Comparison of ENCODE assay signal across 9 mouse cellular contexts in genomic region chr8:105470262-105470661, GRCm38 (mm10). TPM values are rescaled to one million over a fixed set of nuclear protein-coding genes. Genes with fewer than 3 reads are reported as not detected.
A peak's percentile ranks its signal among the peaks of the same experiment; 100 is the strongest.
DNase-seq lines count a peak whose midpoint lies in the region; ATAC-seq and TF ChIP-seq lines count a peak whose summit lies in the region.
"Had no signal": no experiment of that assay in that cellular context is flagged by ENCODE, and none has a peak within 500 bp of the region (broad histone marks: within the 10 kb centered on the region; RNA-seq: fewer than 3 reads in every experiment).

No protein-coding gene starts in this region.

- peak overlapping the region; percentile 53; the same call in 1 of the 2 replicates for H3K4me3 ChIP-seq in heart, adult 2 months
- no peak overlapping the region for H3K4me3 ChIP-seq in heart, embryonic 11.5 days (ENCODE audit: low read depth, low read length)
- peak overlapping the region; percentile 28 for H3K4me3 ChIP-seq in C2C12 (ENCODE audit: insufficient read depth, poor library complexity, severe bottlenecking)
- peak overlapping the region; percentile 40; the same call in 1 of the 2 replicates for H3K4me3 ChIP-seq in forebrain, embryonic 15.5 days

- H3K27me3 ChIP-seq in heart, adult 2 months (ENCODE audit: control insufficient read depth, insufficient read depth, low read length) = no peaks in the 10 kb centered on the region
- H3K27me3 ChIP-seq in heart, embryonic 11.5 days (ENCODE audit: control insufficient read depth, insufficient read depth, low read length) = peaks cover 18% of the 10 kb centered on the region
- no peaks in the 10 kb centered on the region for H3K27me3 ChIP-seq in C2C12 (ENCODE audit: control insufficient read depth, insufficient read depth, insufficient read length)
- peaks cover 7% of the 10 kb centered on the region; the same call in 1 of the 2 replicates for H3K27me3 ChIP-seq in forebrain, embryonic 15.5 days

- H3K4me2 ChIP-seq in heart, embryonic 11.5 days = no peak overlapping the region
- H3K4me2 ChIP-seq in forebrain, embryonic 15.5 days (replicated peaks) = peak overlapping the region; percentile 63

- intact Hi-C loops in heart, adult 2 months (cut with DNase I) = loop anchor here (2.0 kb wide), 2 partner anchors 15 to 55 kb away; no protein-coding TSS in a partner anchor

- no peak for TF ChIP-seq EP300 in heart, adult 2 months (IDR thresholded peaks at IDR 0.05; ENCODE audit: insufficient read depth, low read depth, low read length)

- peak overlapping the region; percentile 2 for H3ac ChIP-seq in C2C12 (ENCODE audit: control insufficient read depth, insufficient read length, low read depth)

- H3K9ac ChIP-seq in heart, adult 2 months (ENCODE audit: low read depth, low read length) = no peak overlapping the region
- no peak overlapping the region for H3K9ac ChIP-seq in heart, embryonic 11.5 days (ENCODE audit: low read depth, low read length)
- no peak overlapping the region for H3K9ac ChIP-seq in forebrain, embryonic 15.5 days (replicated peaks)

- H3K27ac ChIP-seq in heart, adult 2 months = peak overlapping the region; percentile 24
- H3K27ac ChIP-seq in heart, embryonic 11.5 days (ENCODE audit: low read depth, low read length) = no peak overlapping the region
- no peak overlapping the region for H3K27ac ChIP-seq in forebrain, embryonic 15.5 days (replicated peaks)

- ATAC-seq in heart, embryonic 11.5 days (replicated peaks; ENCODE audit: insufficient number of reproducible peaks, low FRiP score, low TSS enrichment) = no peak
- no peak for ATAC-seq in forebrain, embryonic 15.5 days (replicated peaks)
- ATAC-seq in megakaryocyte, adult 5-6 weeks (ENCODE audit: poor library complexity, severe bottlenecking) = 0 out of 2 replicates have a peak, but pooled peaks have one; percentile 13

- peaks cover 30% of the 10 kb centered on the region for H3K4me1 ChIP-seq in heart, adult 2 months (ENCODE audit: control insufficient read depth, insufficient read depth, low read length)
- H3K4me1 ChIP-seq in heart, embryonic 11.5 days (ENCODE audit: control insufficient read depth, insufficient read depth, low read length) = peaks cover 40% of the 10 kb centered on the region
- H3K4me1 ChIP-seq in forebrain, embryonic 15.5 days = peaks cover 66% of the 10 kb centered on the region

- no peaks in the 10 kb centered on the region for H3K9me3 ChIP-seq in heart, embryonic 11.5 days (replicated peaks; ENCODE audit: control insufficient read depth, low read length)
- no peaks in the 10 kb centered on the region for H3K9me3 ChIP-seq in forebrain, embryonic 15.5 days

- no peak for DNase-seq in heart, adult 2 months
- DNase-seq in urinary bladder, postnatal 10 days (ENCODE audit: low spot score) = no peak
- no peak for DNase-seq in layer of hippocampus, postnatal 25 days (ENCODE audit: extremely low spot score in 1 of 2, low spot score in 1 of 2)
- DNase-seq in urinary bladder, postnatal 14 days (ENCODE audit: low spot score) = no peak

- TF ChIP-seq CTCF in heart, adult 2 months (IDR thresholded peaks at IDR 0.05) = no peak
- TF ChIP-seq CTCF in C2C12 (IDR thresholded peaks at IDR 0.05; ENCODE audit: control insufficient read depth, insufficient read depth, insufficient read length) = no peak

- no peaks in the 10 kb centered on the region for H3K79me2 ChIP-seq in heart, adult 2 months (replicated peaks; ENCODE audit: control insufficient read depth, insufficient read depth, low read length)
- H3K79me2 ChIP-seq in C2C12 (ENCODE audit: control insufficient read depth, insufficient read depth) = peaks cover 9% of the 10 kb centered on the region

- WGBS in heart, adult 2 months = 74% methylated on average over 5 of the region's 5 CpGs
- 79% methylated on average over 5 of the region's 5 CpGs for WGBS in heart, embryonic 11.5 days (ENCODE audit: insufficient replicate concordance)
- WGBS in forebrain, embryonic 15.5 days = 88% methylated on average over 5 of the region's 5 CpGs

- no peak for TF ChIP-seq POLR2A in heart, adult 2 months (IDR thresholded peaks at IDR 0.05; ENCODE audit: insufficient read depth, low read depth, low read length)

- H3K79me3 ChIP-seq in C2C12 (ENCODE audit: low read depth) = no peaks in the 10 kb centered on the region

- H3K36me3 ChIP-seq in heart, adult 2 months (ENCODE audit: control insufficient read depth, insufficient read depth, low read length) = no peaks in the 10 kb centered on the region
- no peaks in the 10 kb centered on the region for H3K36me3 ChIP-seq in heart, embryonic 11.5 days (ENCODE audit: control insufficient read depth, insufficient read depth, low read length)
- H3K36me3 ChIP-seq in C2C12 (ENCODE audit: control insufficient read depth, insufficient read depth) = peaks cover 15% of the 10 kb centered on the region
- H3K36me3 ChIP-seq in forebrain, embryonic 15.5 days = no peaks in the 10 kb centered on the region

TF ChIP-seq in C2C12, 6 proteins besides CTCF, POLR2A, EP300 and RAD21:
- TF ChIP-seq CEBPB (IDR thresholded peaks at IDR 0.05; ENCODE audit: low read depth) (no peak), USF1 (IDR thresholded peaks at IDR 0.05; ENCODE audit: low read depth) (no peak), FOSL1 (IDR thresholded peaks at IDR 0.05; ENCODE audit: insufficient read depth, low read length, poor library complexity, severe bottlenecking) (no peak), MYOG (IDR thresholded peaks at IDR 0.05; ENCODE audit: control insufficient read depth, extremely low read depth, insufficient read length) (no peak), MAX (IDR thresholded peaks at IDR 0.05) (no peak), MYOD1 (IDR thresholded peaks at IDR 0.05; ENCODE audit: control insufficient read depth, insufficient read length, low read depth) (no peak)

RNA-seq across cellular contexts. Expression of gene Tppp3, which starts 1.1 kb away (rescaled TPM):
- 10 to 100 TPM; 35.0 to 48.8 TPM for total RNA-seq in heart, adult 2 months (2021)
- polyA plus RNA-seq in heart, adult 2 months (2012; rRNA removed) = 73.7 and 89.2 TPM in 2 replicates
- polyA plus RNA-seq in heart, embryonic 11.5 days (2014; fragmentation: Nextera tagmentation; extraction: Ambion mirVana) = 21.0 and 21.1 TPM in 2 replicates
- polyA plus RNA-seq in C2C12 (2012; fragmentation: generic; extraction: Trizol) = 219 TPM
- 35.1 and 54.8 TPM in 2 replicates for polyA plus RNA-seq in forebrain, embryonic 15.5 days (2015; fragmentation: Nextera tagmentation; extraction: Ambion mirVana)
- total RNA-seq in megakaryocyte, adult 5-6 weeks (2015) = 2.5 and 2.9 TPM in 2 replicates
- 6.5 and 13.4 TPM in 2 replicates for total RNA-seq in megakaryocyte, adult 5-6 weeks (2017)
- total RNA-seq in layer of hippocampus, postnatal 25 days (2021) = 10 to 100 TPM; 26.7 to 33.7 TPM

RNA-seq across cellular contexts. Expression of gene Zdhhc1, which starts 26.4 kb away (rescaled TPM):
- total RNA-seq in heart, adult 2 months (2021) = 10 to 100 TPM; 13.0 to 13.3 TPM
- 37.5 and 40.5 TPM in 2 replicates for polyA plus RNA-seq in heart, adult 2 months (2012; rRNA removed)
- 15.0 and 17.1 TPM in 2 replicates for polyA plus RNA-seq in heart, embryonic 11.5 days (2014; fragmentation: Nextera tagmentation; extraction: Ambion mirVana)
- polyA plus RNA-seq in C2C12 (2012; fragmentation: generic; extraction: Trizol) = 8.8 TPM
- polyA plus RNA-seq in forebrain, embryonic 15.5 days (2015; fragmentation: Nextera tagmentation; extraction: Ambion mirVana) = 28.8 and 31.3 TPM in 2 replicates
- total RNA-seq in megakaryocyte, adult 5-6 weeks (2015) = 0.52 and 1.2 TPM in 2 replicates
- 0.20 and 0.92 TPM in 2 replicates for total RNA-seq in megakaryocyte, adult 5-6 weeks (2017)
- 10 to 100 TPM; 27.6 to 34.0 TPM for total RNA-seq in layer of hippocampus, postnatal 25 days (2021)

RNA-seq across cellular contexts. Expression of gene Hsd11b2, which starts 48.3 kb away (rescaled TPM):
- total RNA-seq in heart, adult 2 months (2021) = under 1 TPM in 1 of 2 experiments, not detected in 1; 0.23 TPM
- polyA plus RNA-seq in heart, adult 2 months (2012; rRNA removed) = 0.08 and 0.32 TPM in 2 replicates
- 6.4 and 8.2 TPM in 2 replicates for polyA plus RNA-seq in heart, embryonic 11.5 days (2014; fragmentation: Nextera tagmentation; extraction: Ambion mirVana)
- polyA plus RNA-seq in C2C12 (2012; fragmentation: generic; extraction: Trizol) = 0.11 TPM
- polyA plus RNA-seq in forebrain, embryonic 15.5 days (2015; fragmentation: Nextera tagmentation; extraction: Ambion mirVana) = 1.4 and 1.7 TPM in 2 replicates
- not detected in 2 replicates for total RNA-seq in megakaryocyte, adult 5-6 weeks (2015)
- not detected in 2 replicates for total RNA-seq in megakaryocyte, adult 5-6 weeks (2017)
- total RNA-seq in layer of hippocampus, postnatal 25 days (2021) = under 1 TPM in 1 of 2 experiments, not detected in 1; 0.15 TPM
- total RNA-seq: left cerebral cortex, postnatal 25 days had no signal

RNA-seq across cellular contexts. Expression of gene Lrrc36, which starts 56.9 kb away (rescaled TPM):
- total RNA-seq in heart, adult 2 months (2021) = under 1 TPM; 0.45 to 0.47 TPM
- 0.67 and 0.94 TPM in 2 replicates for polyA plus RNA-seq in heart, adult 2 months (2012; rRNA removed)
- not detected in 2 replicates for polyA plus RNA-seq in heart, embryonic 11.5 days (2014; fragmentation: Nextera tagmentation; extraction: Ambion mirVana)
- not detected for polyA plus RNA-seq in C2C12 (2012; fragmentation: generic; extraction: Trizol)
- 0.52 and 0.88 TPM in 2 replicates for polyA plus RNA-seq in forebrain, embryonic 15.5 days (2015; fragmentation: Nextera tagmentation; extraction: Ambion mirVana)
- 0.07 TPM in 1 of 2 replicates, not detected in the other for total RNA-seq in megakaryocyte, adult 5-6 weeks (2015)
- total RNA-seq in megakaryocyte, adult 5-6 weeks (2017) = not detected in 2 replicates
- under 1 TPM; 0.34 to 0.59 TPM for total RNA-seq in layer of hippocampus, postnatal 25 days (2021)

RNA-seq across cellular contexts. Expression of gene Kctd19, which starts 57.0 kb away (rescaled TPM):
- total RNA-seq in heart, adult 2 months (2021) = under 1 TPM; 0.13 to 0.25 TPM
- polyA plus RNA-seq in heart, adult 2 months (2012; rRNA removed) = 0.08 and 0.15 TPM in 2 replicates
- not detected in 2 replicates for polyA plus RNA-seq in heart, embryonic 11.5 days (2014; fragmentation: Nextera tagmentation; extraction: Ambion mirVana)
- 0.01 TPM for polyA plus RNA-seq in C2C12 (2012; fragmentation: generic; extraction: Trizol)
- 0.10 TPM in 1 of 2 replicates, not detected in the other for polyA plus RNA-seq in forebrain, embryonic 15.5 days (2015; fragmentation: Nextera tagmentation; extraction: Ambion mirVana)
- not detected in 2 replicates for total RNA-seq in megakaryocyte, adult 5-6 weeks (2015)
- not detected in 2 replicates for total RNA-seq in megakaryocyte, adult 5-6 weeks (2017)
- not detected for total RNA-seq in layer of hippocampus, postnatal 25 days (2021)
- total RNA-seq: left cerebral cortex, postnatal 25 days had no signal
